Mouse (Mus musculus) intestine, postnatal 0 days (tissue): ENCODE results near the gene Pik3ip1. TPM values are rescaled to one million over a fixed set of nuclear protein-coding genes. Genes with fewer than 3 reads are reported as not detected.

ENCODE experiments used
- ATAC-seq: fragments of 200-750 bp; cut with Nextera tagmentation; 2 replicates; pipeline ENCODE4 v1.8.0; 2017; ENCODE audit warnings: mild to moderate bottlenecking, moderate TSS enrichment, moderate library complexity
- H3K27ac ChIP-seq: fragments of 300-500 bp; sonication (generic); 2 replicates; pipeline ENCODE4 v1.5.1; 2014; ENCODE audit warnings: mild to moderate bottlenecking, low read depth, low read length, moderate library complexity
- H3K27me3 ChIP-seq: fragments of 300-500 bp; sonication (generic); replicated peaks from 2 replicates; pipeline ENCODE4 v1.6.1; 2014; ENCODE audit warnings: low read length, mixed read lengths; ENCODE audit not compliant: control insufficient read depth, insufficient read depth
- H3K36me3 ChIP-seq: fragments of 300-500 bp; sonication (generic); 2 replicates; pipeline ENCODE4 v1.6.1; 2014; ENCODE audit warnings: mild to moderate bottlenecking, moderate library complexity; ENCODE audit not compliant: control insufficient read depth, insufficient read depth
- H3K4me1 ChIP-seq: fragments of 300-500 bp; sonication (generic); replicated peaks from 2 replicates; pipeline ENCODE4 v1.6.1; 2014; ENCODE audit warnings: antibody characterized with exemption, low read length, mixed read lengths; ENCODE audit not compliant: control insufficient read depth, insufficient read depth
- H3K4me2 ChIP-seq: fragments of 300-500 bp; sonication (generic); replicated peaks from 2 replicates; pipeline ENCODE4 v1.6.1; 2014; ENCODE audit warnings: low read depth, mild to moderate bottlenecking, moderate library complexity
- H3K4me3 ChIP-seq: fragments of 300-500 bp; sonication (generic); 2 replicates; pipeline ENCODE4 v1.5.1; 2014; ENCODE audit warnings: low read depth, low read length
- H3K9ac ChIP-seq: fragments of 300-500 bp; sonication (generic); 2 replicates; pipeline ENCODE4 v1.6.1; 2014; ENCODE audit warnings: mild to moderate bottlenecking, low read depth, low read length
- H3K9me3 ChIP-seq: fragments of 300-500 bp; sonication (generic); 2 replicates; pipeline ENCODE4 v1.6.1; 2016; ENCODE audit warnings: mixed run types; ENCODE audit not compliant: control insufficient read depth
- CTCF ChIP-seq: sonication (generic); IDR thresholded peaks from 2 replicates; pipeline ENCODE4 v1.5.1; 2016; ENCODE audit warnings: low read depth, mild to moderate bottlenecking, control low read depth, antibody characterized with exemption, moderate library complexity
- WGBS: fragments of 180-500 bp; shearing (Covaris S2); extraction: QIAGEN DNeasy Blood & Tissue Kit; methylation state at CpG from one replicate; pipeline ENCODE4 v1.1.7; 2014; 5-methylcytosine and 5-hydroxymethylcytosine counted together
- polyA plus RNA-seq: library from polyadenylated mRNA; unstranded; fragments of >200 nt; fragmentation: Nextera tagmentation; extraction: Ambion mirVana; gene quantifications from 2 replicates; pipeline ENCODE4 v1.2.1, GENCODE M21; 2015

Gene Pik3ip1
- polyA plus RNA-seq, 1 experiment from 2014 or later = 6.5 TPM

DNA sequence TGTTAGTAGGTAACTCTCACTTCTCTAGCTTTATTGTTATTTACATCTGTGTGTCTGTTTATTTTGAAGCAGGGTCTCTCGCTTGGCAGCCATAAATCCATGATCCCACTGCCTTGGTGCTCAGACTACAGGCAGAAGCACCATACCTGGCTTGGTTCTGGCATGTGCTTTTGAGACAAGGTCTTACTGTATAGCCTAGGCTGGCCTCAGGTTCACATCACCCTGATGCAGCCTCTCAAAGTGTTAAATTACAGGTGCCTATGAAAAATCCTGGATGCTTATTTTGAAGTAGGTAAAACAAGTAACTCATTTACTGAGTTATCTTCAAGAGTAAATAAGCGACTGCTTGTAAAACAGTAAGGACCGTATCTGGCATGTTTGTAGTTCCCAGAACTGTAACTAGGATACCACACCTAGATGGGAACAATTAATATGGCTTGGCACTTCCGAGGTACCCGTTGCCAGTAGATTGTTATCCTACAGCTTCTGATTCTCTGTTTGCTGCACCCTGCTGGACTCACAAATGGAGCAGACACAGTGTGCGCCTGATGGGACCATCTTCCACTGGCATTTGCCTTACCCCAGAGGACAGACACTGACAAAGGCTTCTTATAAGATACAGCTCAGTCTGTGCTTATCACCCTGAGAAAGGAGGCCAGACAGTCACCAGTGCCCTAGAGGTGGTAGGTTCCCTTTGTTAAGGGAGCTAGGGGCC lies 57.4 kb downstream of the Pik3ip1 start:
- Histone ChIP-seq H3K9me3 (no peaks in the 10 kb centered on the region), H3K27ac (peak overlapping the region; percentile 54; the same call in 1 of the 2 replicates), H3K9ac (no peak overlapping the region), H3K4me3 (no peak overlapping the region), H3K36me3 (peaks cover 19% of the 10 kb centered on the region), H3K4me1 (no peaks in the 10 kb centered on the region; the same call in 1 of the 2 replicates), H3K27me3 (no peaks in the 10 kb centered on the region), H3K4me2 (no peak overlapping the region)
- ATAC-seq = peak; percentile 79
- TF ChIP-seq CTCF = peak; percentile 52
- 42% methylated on average over 6 of the region's 6 CpGs for WGBS

DNA sequence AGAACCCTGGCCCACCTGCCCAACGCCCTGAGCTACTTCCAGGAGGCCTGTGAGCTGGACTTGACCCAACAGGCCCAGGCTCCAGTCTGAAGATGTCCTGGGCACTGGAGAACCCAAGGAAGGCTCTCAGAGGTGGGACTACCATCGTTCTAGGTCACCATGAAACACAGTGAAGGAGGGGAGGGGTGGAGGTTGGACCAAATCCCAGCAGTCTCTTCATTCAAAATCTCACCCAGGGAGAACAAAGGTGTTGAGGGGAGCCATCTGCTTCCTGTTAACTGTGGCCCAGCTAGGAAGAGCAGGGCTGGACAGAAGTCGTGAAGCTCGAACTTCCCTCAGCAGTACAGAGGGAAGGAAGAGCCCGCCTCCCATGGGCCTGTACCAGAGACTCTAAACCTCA lies 59.8 kb downstream of the Pik3ip1 start:
- no peak overlapping the region for H3K4me3 ChIP-seq
- H3K4me1 ChIP-seq = no peaks in the 10 kb centered on the region; the same call in 1 of the 2 replicates
- H3K27ac ChIP-seq = no peak overlapping the region
- TF ChIP-seq CTCF = no peak
- H3K9ac ChIP-seq = no peak overlapping the region
- no peaks in the 10 kb centered on the region for H3K9me3 ChIP-seq
- H3K4me2 ChIP-seq = no peak overlapping the region
- H3K36me3 ChIP-seq = peaks cover 9% of the 10 kb centered on the region; the same call in 1 of the 2 replicates
- no peak for ATAC-seq
- 68% methylated on average over 5 of the region's 5 CpGs for WGBS
- H3K27me3 ChIP-seq = no peaks in the 10 kb centered on the region

DNA sequence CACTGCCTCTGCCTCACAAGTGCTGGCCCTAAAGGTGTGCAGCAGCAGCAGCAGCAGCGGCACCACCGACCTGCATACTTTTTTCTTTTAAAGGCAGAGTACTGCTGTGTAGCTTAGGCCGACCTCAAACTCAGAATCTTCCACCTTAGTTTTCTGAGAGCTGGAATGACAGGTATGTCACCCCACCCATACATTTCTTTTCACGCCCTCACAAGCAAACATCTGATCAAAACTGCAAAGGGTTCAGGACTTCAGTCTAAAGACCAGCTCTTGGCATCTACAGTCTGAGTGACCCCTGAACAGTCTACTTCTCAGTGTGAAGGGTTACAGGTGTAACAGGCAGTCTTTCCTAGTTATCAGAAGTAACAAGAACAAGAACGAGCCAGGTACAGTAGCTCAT lies 60.6 kb downstream of the Pik3ip1 start:
- Histone ChIP-seq H3K9me3 (no peaks in the 10 kb centered on the region), H3K36me3 (peaks cover 9% of the 10 kb centered on the region; the same call in 1 of the 2 replicates), H3K4me1 (no peaks in the 10 kb centered on the region; the same call in 1 of the 2 replicates), H3K27ac (0 out of 2 replicates have a peak overlapping the region, but pooled peaks have one; percentile 5), H3K4me3 (no peak overlapping the region), H3K9ac (no peak overlapping the region), H3K4me2 (no peak overlapping the region), H3K27me3 (no peaks in the 10 kb centered on the region)
- no peak for ATAC-seq
- TF ChIP-seq CTCF = no peak
- WGBS = 48% methylated on average over 5 of the region's 5 CpGs

DNA sequence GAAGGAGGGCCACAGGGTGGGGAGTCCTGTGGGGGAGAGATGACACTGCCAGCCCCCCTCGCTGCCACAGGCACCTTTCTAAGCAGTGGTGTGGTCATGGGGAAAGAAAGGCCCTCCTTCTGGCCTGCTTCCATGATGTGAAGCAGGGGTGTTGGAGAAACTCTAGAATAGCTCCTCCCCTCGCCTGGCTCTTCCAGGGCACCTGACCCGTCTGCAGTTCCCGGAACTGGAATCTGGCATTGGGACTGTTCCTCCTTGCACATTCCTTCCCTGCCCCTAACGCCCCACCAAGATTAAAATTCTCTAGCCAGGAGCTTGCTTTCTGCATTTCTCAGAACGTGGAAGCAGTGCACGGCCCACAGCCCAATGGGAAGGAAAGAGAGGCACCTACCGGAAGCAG lies 62.3 kb downstream of the Pik3ip1 start:
- Histone ChIP-seq H3K4me3 (no peak overlapping the region), H3K27ac (no peak overlapping the region), H3K4me2 (0 out of 2 replicates have a peak overlapping the region, but pooled peaks have one; percentile 9), H3K27me3 (no peaks in the 10 kb centered on the region), H3K4me1 (peaks cover 3% of the 10 kb centered on the region), H3K9ac (no peak overlapping the region), H3K36me3 (peaks cover 9% of the 10 kb centered on the region; the same call in 1 of the 2 replicates), H3K9me3 (no peaks in the 10 kb centered on the region)
- no peak for ATAC-seq
- TF ChIP-seq CTCF = no peak
- 78% methylated on average over 8 of the region's 8 CpGs for WGBS

Other genes starting within 250 kb of the Pik3ip1 start
- gene Sfi1, start 136.9 kb upstream of the Pik3ip1 start, polyA plus RNA-seq = 4.0 and 5.4 TPM in 2 replicates
- gene Eif4enif1, start 128.0 kb upstream of the Pik3ip1 start, polyA plus RNA-seq = 14.3 and 14.8 TPM in 2 replicates
- gene Drg1, start 64.0 kb upstream of the Pik3ip1 start, polyA plus RNA-seq = 85.5 and 93.7 TPM in 2 replicates
- 10.7 and 12.1 TPM in 2 replicates for gene Patz1, start 41.5 kb upstream of the Pik3ip1 start, polyA plus RNA-seq
- gene Limk2, start 78.8 kb downstream of the Pik3ip1 start, polyA plus RNA-seq = 68.4 and 82.1 TPM in 2 replicates
- gene Rnf185, start 122.0 kb downstream of the Pik3ip1 start, polyA plus RNA-seq = 31.1 and 32.0 TPM in 2 replicates
- gene Pla2g3, start 157.9 kb downstream of the Pik3ip1 start, polyA plus RNA-seq = 0.17 and 0.30 TPM in 2 replicates
- 6.8 and 6.9 TPM in 2 replicates for gene Inpp5j, start 174.4 kb downstream of the Pik3ip1 start, polyA plus RNA-seq
- 283 and 284 TPM in 2 replicates for gene Selenom, start 184.3 kb downstream of the Pik3ip1 start, polyA plus RNA-seq
- gene Smtn, start 210.2 kb downstream of the Pik3ip1 start, polyA plus RNA-seq = 75.1 and 82.9 TPM in 2 replicates